15 mouse cellular contexts compared by ENCODE assay signal in the genomic region with DNA sequence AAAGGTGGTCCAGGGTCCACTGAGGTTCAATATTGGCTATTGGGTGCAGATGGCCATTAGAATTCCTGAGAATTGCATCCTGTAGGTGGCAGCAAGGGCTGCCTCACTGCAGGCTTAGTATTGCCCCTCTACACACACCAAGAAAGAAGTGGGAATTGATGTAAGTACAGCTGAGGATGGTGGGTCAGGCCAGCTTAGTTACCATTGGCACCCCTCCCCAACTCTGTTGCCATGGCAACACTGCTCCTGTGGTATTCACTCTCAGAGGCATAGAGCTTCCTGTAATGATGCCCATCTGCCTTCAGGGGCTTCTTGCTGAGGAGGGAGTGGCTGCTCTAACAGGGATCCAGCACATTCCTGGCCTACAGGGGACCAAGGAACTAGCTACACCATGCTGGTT. TPM values are rescaled to one million over a fixed set of nuclear protein-coding genes. Genes with fewer than 3 reads are reported as not detected.
DNase-seq lines count a peak whose midpoint lies in the region; ATAC-seq and TF ChIP-seq lines count a peak whose summit lies in the region.
"Had no signal": no experiment of that assay in that cellular context is flagged by ENCODE, and none has a peak within 500 bp of the region (broad histone marks: within the 10 kb centered on the region; RNA-seq: fewer than 3 reads in every experiment).

No protein-coding gene starts in this region.

- H3K9ac ChIP-seq in forebrain, embryonic 14.5 days (ENCODE audit: low read length): no peak overlapping the region
- no peak overlapping the region for H3K9ac ChIP-seq in kidney, embryonic 15.5 days
- no peak overlapping the region for H3K9ac ChIP-seq in kidney, embryonic 16.5 days (replicated peaks; ENCODE audit: low read length)
- no peak overlapping the region for H3K9ac ChIP-seq in midbrain, embryonic 16.5 days (ENCODE audit: low read depth, low read length)
- no peak overlapping the region for H3K9ac ChIP-seq in midbrain, postnatal 0 days (replicated peaks; ENCODE audit: low read length, poor library complexity, severe bottlenecking)
- H3K9ac ChIP-seq: heart, embryonic 13.5 days; hindbrain, embryonic 14.5 days had no signal

- peak; percentile 58 for DNase-seq in forebrain, embryonic 14.5 days (ENCODE audit: low spot score)
- DNase-seq in forebrain, embryonic 10.5 days (ENCODE audit: extremely low spot score, low spot score): no peak
- DNase-seq in midbrain, embryonic 10.5 days (ENCODE audit: low spot score): no peak
- DNase-seq in midbrain, postnatal 0 days (ENCODE audit: low spot score): peak; percentile 70
- DNase-seq: cerebellum, adult 2 months; liver had no signal

- no peaks in the 10 kb centered on the region for H3K9me3 ChIP-seq in forebrain, embryonic 14.5 days (replicated peaks; ENCODE audit: control insufficient read depth, low read length)
- no peaks in the 10 kb centered on the region for H3K9me3 ChIP-seq in forebrain, embryonic 10.5 days
- no peaks in the 10 kb centered on the region for H3K9me3 ChIP-seq in kidney, embryonic 15.5 days (replicated peaks)
- H3K9me3 ChIP-seq in kidney, embryonic 16.5 days (ENCODE audit: low read length): no peaks in the 10 kb centered on the region
- H3K9me3 ChIP-seq in midbrain, embryonic 16.5 days (replicated peaks; ENCODE audit: control insufficient read depth, low read length, poor library complexity, severe bottlenecking): no peaks in the 10 kb centered on the region
- no peaks in the 10 kb centered on the region for H3K9me3 ChIP-seq in midbrain, embryonic 10.5 days (replicated peaks)
- H3K9me3 ChIP-seq in midbrain, postnatal 0 days (ENCODE audit: low read length): no peaks in the 10 kb centered on the region
- H3K9me3 ChIP-seq: G1E; heart, embryonic 13.5 days had no signal

- 0 out of 2 replicates have a peak, but pooled peaks have one; percentile 32 for ATAC-seq in forebrain, embryonic 14.5 days
- 0 out of 2 replicates have a peak, but pooled peaks have one; percentile 12 for ATAC-seq in kidney, embryonic 15.5 days (replicated peaks; ENCODE audit: low FRiP score)
- ATAC-seq in kidney, embryonic 16.5 days (ENCODE audit: low FRiP score, low TSS enrichment): no peak
- ATAC-seq in midbrain, embryonic 16.5 days: peak; percentile 70; the same call in 1 of the 2 replicates
- ATAC-seq in midbrain, postnatal 0 days (ENCODE audit: low FRiP score): peak; percentile 47; the same call in 1 of the 2 replicates
- ATAC-seq in cerebellum, adult (ENCODE audit: insufficient number of reproducible peaks, low FRiP score, low TSS enrichment): no peak
- ATAC-seq: activated CD4-positive, CD25-positive, alpha-beta regulatory T cell, adult 4 months had no signal

- H3K4me3 ChIP-seq in forebrain, embryonic 14.5 days (ENCODE audit: low read depth, low read length): no peak overlapping the region
- H3K4me3 ChIP-seq in forebrain, embryonic 10.5 days: no peak overlapping the region
- H3K4me3 ChIP-seq in kidney, embryonic 15.5 days (replicated peaks): no peak overlapping the region
- H3K4me3 ChIP-seq in kidney, embryonic 16.5 days (ENCODE audit: low read length): no peak overlapping the region
- no peak overlapping the region for H3K4me3 ChIP-seq in midbrain, embryonic 16.5 days (ENCODE audit: low read depth, low read length)
- no peak overlapping the region for H3K4me3 ChIP-seq in midbrain, embryonic 10.5 days
- H3K4me3 ChIP-seq in midbrain, postnatal 0 days (ENCODE audit: low read depth, low read length): no peak overlapping the region
- H3K4me3 ChIP-seq: heart, embryonic 13.5 days had no signal

- peak; percentile 38; the same call in 1 of the 2 replicates for TF ChIP-seq CTCF in midbrain, postnatal 0 days (IDR thresholded peaks at IDR 0.05)

- H3K27ac ChIP-seq in forebrain, embryonic 14.5 days (ENCODE audit: low read depth, low read length): no peak overlapping the region
- H3K27ac ChIP-seq in forebrain, embryonic 10.5 days: no peak overlapping the region
- no peak overlapping the region for H3K27ac ChIP-seq in kidney, embryonic 15.5 days
- H3K27ac ChIP-seq in kidney, embryonic 16.5 days (ENCODE audit: low read length): no peak overlapping the region
- no peak overlapping the region for H3K27ac ChIP-seq in midbrain, embryonic 16.5 days (ENCODE audit: low read length)
- H3K27ac ChIP-seq in midbrain, embryonic 10.5 days (replicated peaks): no peak overlapping the region
- no peak overlapping the region for H3K27ac ChIP-seq in midbrain, postnatal 0 days (ENCODE audit: low read depth, low read length)
- H3K27ac ChIP-seq: heart, embryonic 13.5 days; hindbrain, embryonic 14.5 days had no signal

- H3K4me1 ChIP-seq in forebrain, embryonic 14.5 days (ENCODE audit: control insufficient read depth, insufficient read depth, low read length): peaks cover 5% of the 10 kb centered on the region; the same call in 1 of the 2 replicates
- peaks cover 30% of the 10 kb centered on the region for H3K4me1 ChIP-seq in forebrain, embryonic 10.5 days
- peaks cover 18% of the 10 kb centered on the region for H3K4me1 ChIP-seq in kidney, embryonic 15.5 days
- peaks cover 11% of the 10 kb centered on the region for H3K4me1 ChIP-seq in kidney, embryonic 16.5 days (ENCODE audit: insufficient read depth, low read length)
- peaks cover 3% of the 10 kb centered on the region; the same call in 1 of the 2 replicates for H3K4me1 ChIP-seq in midbrain, embryonic 16.5 days (ENCODE audit: control insufficient read depth, insufficient read depth, low read length)
- H3K4me1 ChIP-seq in midbrain, embryonic 10.5 days: peaks cover 25% of the 10 kb centered on the region
- H3K4me1 ChIP-seq in midbrain, postnatal 0 days (ENCODE audit: insufficient read depth, low read length): no peaks in the 10 kb centered on the region

- no peaks in the 10 kb centered on the region for H3K27me3 ChIP-seq in forebrain, embryonic 14.5 days (replicated peaks; ENCODE audit: control insufficient read depth, insufficient read depth, low read length)
- no peaks in the 10 kb centered on the region for H3K27me3 ChIP-seq in forebrain, embryonic 10.5 days (ENCODE audit: poor library complexity, severe bottlenecking)
- H3K27me3 ChIP-seq in kidney, embryonic 15.5 days: no peaks in the 10 kb centered on the region
- no peaks in the 10 kb centered on the region for H3K27me3 ChIP-seq in kidney, embryonic 16.5 days (ENCODE audit: insufficient read depth, low read length)
- H3K27me3 ChIP-seq in midbrain, embryonic 16.5 days (ENCODE audit: control insufficient read depth, insufficient read depth, low read depth, low read length): no peaks in the 10 kb centered on the region
- no peaks in the 10 kb centered on the region for H3K27me3 ChIP-seq in midbrain, embryonic 10.5 days (ENCODE audit: low read depth, poor library complexity, severe bottlenecking)
- H3K27me3 ChIP-seq in midbrain, postnatal 0 days (ENCODE audit: insufficient read depth, low read length): no peaks in the 10 kb centered on the region

- no peaks in the 10 kb centered on the region for H3K36me3 ChIP-seq in forebrain, embryonic 14.5 days (ENCODE audit: control insufficient read depth, insufficient read depth, low read length)
- H3K36me3 ChIP-seq in forebrain, embryonic 10.5 days (replicated peaks): no peaks in the 10 kb centered on the region
- no peaks in the 10 kb centered on the region for H3K36me3 ChIP-seq in kidney, embryonic 15.5 days
- no peaks in the 10 kb centered on the region for H3K36me3 ChIP-seq in kidney, embryonic 16.5 days (ENCODE audit: insufficient read depth, low read length)
- H3K36me3 ChIP-seq in midbrain, embryonic 16.5 days (ENCODE audit: control insufficient read depth, insufficient read depth, low read length): no peaks in the 10 kb centered on the region
- H3K36me3 ChIP-seq in midbrain, embryonic 10.5 days: no peaks in the 10 kb centered on the region
- H3K36me3 ChIP-seq in midbrain, postnatal 0 days (ENCODE audit: insufficient read depth, low read length): no peaks in the 10 kb centered on the region
- H3K36me3 ChIP-seq: G1E; heart, embryonic 13.5 days had no signal

- no peak overlapping the region for H3K4me2 ChIP-seq in forebrain, embryonic 14.5 days (ENCODE audit: low read length)
- no peak overlapping the region for H3K4me2 ChIP-seq in kidney, embryonic 15.5 days
- H3K4me2 ChIP-seq in kidney, embryonic 16.5 days (replicated peaks; ENCODE audit: low read depth, low read length): no peak overlapping the region
- no peak overlapping the region for H3K4me2 ChIP-seq in midbrain, embryonic 16.5 days (ENCODE audit: low read length)
- no peak overlapping the region for H3K4me2 ChIP-seq in midbrain, postnatal 0 days (ENCODE audit: low read depth, low read length, poor library complexity, severe bottlenecking)
- H3K4me2 ChIP-seq: heart, embryonic 13.5 days; hindbrain, embryonic 14.5 days had no signal

RNA-seq across cellular contexts. Expression of gene Timp2, which starts 19.5 kb away (rescaled TPM):
- polyA plus RNA-seq in forebrain, embryonic 14.5 days (2014; fragmentation: Nextera tagmentation; extraction: Ambion mirVana): 62.9 and 71.7 TPM in 2 replicates
- polyA plus RNA-seq in forebrain, embryonic 10.5 days (2016; fragmentation: Nextera tagmentation; extraction: Ambion mirVana): 31.3 and 35.1 TPM in 2 replicates
- polyA plus RNA-seq in kidney, embryonic 15.5 days (2015; fragmentation: Nextera tagmentation; extraction: Ambion mirVana): 84.4 and 87.7 TPM in 2 replicates
- polyA plus RNA-seq in kidney, embryonic 16.5 days (2015; fragmentation: Nextera tagmentation; extraction: Ambion mirVana): 84.6 TPM in 2 replicates
- polyA plus RNA-seq in midbrain, embryonic 16.5 days (2015; fragmentation: Nextera tagmentation; extraction: Ambion mirVana): 83.6 and 98.8 TPM in 2 replicates
- polyA plus RNA-seq in midbrain, embryonic 10.5 days (2016; fragmentation: Nextera tagmentation; extraction: Ambion mirVana): 29.0 and 32.1 TPM in 2 replicates
- 212 and 217 TPM in 2 replicates for total RNA-seq in midbrain, postnatal 0 days (2014; rRNA removed)
- 129 and 140 TPM in 2 replicates for polyA plus RNA-seq in midbrain, postnatal 0 days (2015; fragmentation: Nextera tagmentation; extraction: Ambion mirVana)
- total RNA-seq: G1E had no signal
- polyA plus RNA-seq: G1E had no signal

RNA-seq across cellular contexts. Expression of gene Lgals3bp, which starts 26.9 kb away (rescaled TPM):
- polyA plus RNA-seq in forebrain, embryonic 14.5 days (2014; fragmentation: Nextera tagmentation; extraction: Ambion mirVana): 3.0 TPM in 2 replicates
- 0.47 and 1.0 TPM in 2 replicates for polyA plus RNA-seq in forebrain, embryonic 10.5 days (2016; fragmentation: Nextera tagmentation; extraction: Ambion mirVana)
- 13.6 and 18.2 TPM in 2 replicates for polyA plus RNA-seq in kidney, embryonic 15.5 days (2015; fragmentation: Nextera tagmentation; extraction: Ambion mirVana)
- 14.9 and 18.1 TPM in 2 replicates for polyA plus RNA-seq in kidney, embryonic 16.5 days (2015; fragmentation: Nextera tagmentation; extraction: Ambion mirVana)
- polyA plus RNA-seq in midbrain, embryonic 16.5 days (2015; fragmentation: Nextera tagmentation; extraction: Ambion mirVana): 3.8 and 4.4 TPM in 2 replicates
- polyA plus RNA-seq in midbrain, embryonic 10.5 days (2016; fragmentation: Nextera tagmentation; extraction: Ambion mirVana): 0.68 and 1.7 TPM in 2 replicates
- 17.4 and 19.0 TPM in 2 replicates for total RNA-seq in midbrain, postnatal 0 days (2014; rRNA removed)
- polyA plus RNA-seq in midbrain, postnatal 0 days (2015; fragmentation: Nextera tagmentation; extraction: Ambion mirVana): 14.2 and 14.9 TPM in 2 replicates

RNA-seq across cellular contexts. Expression of gene Cep295nl, which starts 32.7 kb away (rescaled TPM):
- 0.11 TPM in 2 replicates for polyA plus RNA-seq in forebrain, embryonic 14.5 days (2014; fragmentation: Nextera tagmentation; extraction: Ambion mirVana)
- 0.16 and 0.26 TPM in 2 replicates for polyA plus RNA-seq in forebrain, embryonic 10.5 days (2016; fragmentation: Nextera tagmentation; extraction: Ambion mirVana)
- polyA plus RNA-seq in kidney, embryonic 15.5 days (2015; fragmentation: Nextera tagmentation; extraction: Ambion mirVana): 0.44 and 0.80 TPM in 2 replicates
- polyA plus RNA-seq in kidney, embryonic 16.5 days (2015; fragmentation: Nextera tagmentation; extraction: Ambion mirVana): 0.37 and 0.39 TPM in 2 replicates
- polyA plus RNA-seq in midbrain, embryonic 16.5 days (2015; fragmentation: Nextera tagmentation; extraction: Ambion mirVana): 0.10 and 0.15 TPM in 2 replicates
- polyA plus RNA-seq in midbrain, embryonic 10.5 days (2016; fragmentation: Nextera tagmentation; extraction: Ambion mirVana): 0.06 and 0.21 TPM in 2 replicates
- total RNA-seq in midbrain, postnatal 0 days (2014; rRNA removed): 0.16 and 0.71 TPM in 2 replicates
- 0.13 and 0.22 TPM in 2 replicates for polyA plus RNA-seq in midbrain, postnatal 0 days (2015; fragmentation: Nextera tagmentation; extraction: Ambion mirVana)
- polyA plus RNA-seq: G1E; hindbrain, embryonic 14.5 days; spleen, adult 2 months had no signal

RNA-seq across cellular contexts. Expression of gene Cant1, which starts 43.9 kb away (rescaled TPM):
- 21.4 and 22.8 TPM in 2 replicates for polyA plus RNA-seq in forebrain, embryonic 14.5 days (2014; fragmentation: Nextera tagmentation; extraction: Ambion mirVana)
- polyA plus RNA-seq in forebrain, embryonic 10.5 days (2016; fragmentation: Nextera tagmentation; extraction: Ambion mirVana): 19.0 and 19.2 TPM in 2 replicates
- polyA plus RNA-seq in kidney, embryonic 15.5 days (2015; fragmentation: Nextera tagmentation; extraction: Ambion mirVana): 26.7 and 32.9 TPM in 2 replicates
- 30.6 and 30.9 TPM in 2 replicates for polyA plus RNA-seq in kidney, embryonic 16.5 days (2015; fragmentation: Nextera tagmentation; extraction: Ambion mirVana)
- 24.9 and 27.8 TPM in 2 replicates for polyA plus RNA-seq in midbrain, embryonic 16.5 days (2015; fragmentation: Nextera tagmentation; extraction: Ambion mirVana)
- 22.8 and 23.3 TPM in 2 replicates for polyA plus RNA-seq in midbrain, embryonic 10.5 days (2016; fragmentation: Nextera tagmentation; extraction: Ambion mirVana)
- total RNA-seq in midbrain, postnatal 0 days (2014; rRNA removed): 51.5 and 55.3 TPM in 2 replicates
- 30.0 and 32.2 TPM in 2 replicates for polyA plus RNA-seq in midbrain, postnatal 0 days (2015; fragmentation: Nextera tagmentation; extraction: Ambion mirVana)

RNA-seq across cellular contexts. Expression of gene C1qtnf1, which starts 53.0 kb away (rescaled TPM):
- polyA plus RNA-seq in forebrain, embryonic 14.5 days (2014; fragmentation: Nextera tagmentation; extraction: Ambion mirVana): 2.3 and 3.0 TPM in 2 replicates
- polyA plus RNA-seq in forebrain, embryonic 10.5 days (2016; fragmentation: Nextera tagmentation; extraction: Ambion mirVana): 1.5 and 2.3 TPM in 2 replicates
- 5.9 and 7.2 TPM in 2 replicates for polyA plus RNA-seq in kidney, embryonic 15.5 days (2015; fragmentation: Nextera tagmentation; extraction: Ambion mirVana)
- polyA plus RNA-seq in kidney, embryonic 16.5 days (2015; fragmentation: Nextera tagmentation; extraction: Ambion mirVana): 8.2 and 8.3 TPM in 2 replicates
- polyA plus RNA-seq in midbrain, embryonic 16.5 days (2015; fragmentation: Nextera tagmentation; extraction: Ambion mirVana): 4.1 and 4.2 TPM in 2 replicates
- 2.0 and 2.9 TPM in 2 replicates for polyA plus RNA-seq in midbrain, embryonic 10.5 days (2016; fragmentation: Nextera tagmentation; extraction: Ambion mirVana)
- 7.8 and 8.7 TPM in 2 replicates for total RNA-seq in midbrain, postnatal 0 days (2014; rRNA removed)
- polyA plus RNA-seq in midbrain, postnatal 0 days (2015; fragmentation: Nextera tagmentation; extraction: Ambion mirVana): 5.2 and 5.5 TPM in 2 replicates
- polyA plus RNA-seq: activated CD4-positive, CD25-positive, alpha-beta regulatory T cell, adult 4 months; G1E had no signal

Comparison
In these comparisons a context has a peak if more than half of its experiments do, and no peak if none do; other contexts are left out.
1. ATAC-seq: peak in forebrain, embryonic 14.5 days (single experiment), kidney, embryonic 15.5 days (single experiment), midbrain, embryonic 16.5 days (single experiment) and midbrain, postnatal 0 days (single experiment); none in kidney, embryonic 16.5 days (single experiment) and cerebellum, adult (single experiment).
2. DNase-seq: peak in forebrain, embryonic 14.5 days (single experiment) and midbrain, postnatal 0 days (single experiment); none in forebrain, embryonic 10.5 days (single experiment) and midbrain, embryonic 10.5 days (single experiment).